Mouse (Mus musculus) large intestine, adult 2 months (tissue): ENCODE results near the gene Fndc4. TPM values are rescaled to one million over a fixed set of nuclear protein-coding genes. Genes with fewer than 3 reads are reported as not detected.

Source experiments
- DNase-seq: peaks from one replicate; pipeline ENCODE4 v3.0.0-alpha.2; 2012; ENCODE audit warnings: low read depth, low spot score
- WGBS: fragments of 180-500 bp; shearing (Covaris S2); methylation state at CpG from one replicate; pipeline ENCODE4 v1.1.7; 2018; 5-methylcytosine and 5-hydroxymethylcytosine counted together
- polyA plus RNA-seq: library from polyadenylated mRNA; depleted of rRNA; stranded (reverse); fragments of >200 nt; gene quantifications from 2 replicates; pipeline ENCODE4 v1.2.3, GENCODE M21; 2012; rRNA removed

The Fndc4 gene
- polyA plus RNA-seq, 1 experiment = 2.6 TPM

DNA sequence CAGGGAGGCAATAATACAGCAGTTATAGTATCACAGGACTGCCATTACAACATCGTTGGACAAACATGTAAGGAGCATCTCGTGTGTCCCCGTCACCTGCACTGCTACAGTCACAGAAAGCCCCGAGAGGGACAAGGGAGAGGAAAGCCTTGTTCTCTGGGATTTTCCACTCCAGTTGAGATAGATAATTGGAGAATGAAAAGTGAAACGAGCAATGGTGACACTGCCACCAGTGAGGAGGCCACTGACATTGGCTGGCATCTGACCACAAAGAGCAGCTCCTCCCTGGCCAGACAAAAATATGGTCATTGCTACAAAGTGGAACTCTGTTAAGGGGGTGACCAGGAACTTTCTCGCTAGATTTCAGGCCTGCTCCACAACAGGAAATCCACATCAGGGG is 28.2 kb downstream of the Fndc4 start:
- DNase-seq = no peak
- WGBS = 77% methylated on average over 6 of the region's 6 CpGs

DNA sequence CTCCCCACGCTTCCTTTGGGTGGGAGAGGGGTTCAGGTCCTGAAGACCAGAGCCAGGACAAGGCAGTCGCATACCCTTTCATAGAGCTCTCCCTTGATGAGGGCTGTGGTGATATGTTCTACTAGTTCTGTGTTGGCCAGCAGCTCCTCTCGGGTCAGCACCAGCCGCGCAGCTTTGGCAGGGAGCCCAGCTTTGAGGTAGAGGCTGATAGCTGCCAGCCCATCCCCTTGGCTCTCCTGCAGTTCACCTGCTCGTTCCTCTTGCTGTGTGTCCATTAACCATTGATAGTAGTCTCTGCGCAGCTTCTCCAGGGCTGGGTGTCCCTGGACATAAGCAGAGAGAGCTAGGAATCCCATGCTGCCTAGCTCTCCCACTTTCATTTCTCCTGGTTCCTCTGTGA is 29.8 kb downstream of the Fndc4 start:
- 54% methylated on average over 7 of the region's 7 CpGs for WGBS
- no peak for DNase-seq

DNA sequence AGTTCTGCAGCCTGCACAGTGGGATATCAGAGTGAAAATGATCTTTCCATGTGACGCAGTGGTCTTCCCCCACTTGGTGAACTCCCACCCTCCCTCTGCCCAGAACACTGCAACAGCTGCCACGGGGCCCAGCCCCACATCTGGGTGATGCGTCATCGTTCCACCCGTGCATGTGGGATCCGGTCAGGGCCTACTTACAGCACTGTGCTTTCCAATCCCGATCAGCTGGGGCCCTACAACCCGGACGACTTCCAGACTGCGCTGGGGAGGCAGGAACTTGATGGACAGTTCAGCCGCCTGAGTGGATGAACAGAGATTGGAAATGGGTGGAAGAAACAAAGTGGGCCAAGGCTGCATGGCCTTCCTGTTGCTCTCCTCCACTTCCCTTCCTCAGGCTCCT is 38.3 kb downstream of the Fndc4 start:
- 85% methylated on average over 11 of the region's 11 CpGs for WGBS
- DNase-seq = no peak

DNA sequence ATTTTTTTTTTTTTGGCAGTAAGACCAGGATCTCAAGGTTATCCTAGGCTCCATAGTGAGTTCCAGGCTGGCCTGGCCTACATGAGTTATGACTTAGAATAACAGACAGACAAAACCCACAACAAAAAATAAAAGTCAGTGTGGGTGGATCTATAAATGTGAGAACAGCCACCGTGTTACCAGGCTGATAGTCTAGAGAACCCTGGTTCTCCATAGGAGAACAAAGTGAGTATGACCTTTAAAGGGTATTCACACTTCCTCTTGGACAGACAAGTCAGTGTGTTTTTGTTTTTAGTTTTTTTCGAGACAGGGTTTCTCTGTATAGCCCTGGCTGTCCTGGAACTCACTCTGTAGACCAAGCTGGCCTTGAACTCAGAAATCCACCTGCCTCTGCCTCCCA is 39.9 kb downstream of the Fndc4 start:
- WGBS = 76% methylated on average over 2 of the region's 2 CpGs
- DNase-seq = no peak

DNA sequence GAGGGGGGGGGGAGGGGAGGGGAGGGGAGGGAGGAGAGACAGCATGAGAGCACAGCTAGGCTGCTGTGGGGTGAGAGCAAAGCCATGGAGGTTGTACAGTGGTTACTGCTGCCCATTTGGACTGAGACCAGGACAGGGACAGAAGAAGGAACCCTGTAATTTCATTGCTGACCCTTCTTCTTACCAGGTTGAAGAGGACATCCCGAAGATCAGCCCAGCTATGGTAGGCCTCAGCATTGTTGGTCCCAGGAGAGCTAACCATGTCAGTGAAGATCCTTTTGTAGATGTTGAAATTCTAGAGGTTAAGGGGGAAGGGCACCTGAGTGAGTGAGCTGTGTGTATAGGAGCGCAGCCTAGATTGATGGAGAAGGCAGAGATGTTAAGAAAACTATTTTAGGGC is 40.5 kb downstream of the Fndc4 start:
- WGBS = 95% methylated on average over 2 of the region's 2 CpGs
- no peak for DNase-seq

DNA sequence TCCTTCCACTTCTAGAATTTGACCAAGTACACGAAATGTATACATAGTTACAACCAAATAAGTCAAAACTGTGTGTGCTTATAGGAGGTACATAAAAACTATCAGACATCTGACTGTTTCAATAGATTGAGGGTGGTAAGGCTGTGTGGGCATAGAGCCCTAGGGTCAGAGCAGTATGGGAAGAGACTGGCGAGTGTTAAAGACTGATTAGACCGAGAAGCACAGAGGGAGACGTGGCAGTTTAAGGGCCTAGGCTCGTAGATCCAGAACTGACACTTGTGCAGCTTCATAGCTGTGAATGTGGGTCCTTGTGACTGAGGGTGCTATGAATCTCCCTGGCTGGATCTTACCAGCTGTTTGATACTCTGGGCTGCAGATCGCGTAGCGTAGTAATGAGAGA is 41.0 kb downstream of the Fndc4 start:
- DNase-seq = no peak
- WGBS = 50% methylated on average over 8 of the region's 8 CpGs

DNA sequence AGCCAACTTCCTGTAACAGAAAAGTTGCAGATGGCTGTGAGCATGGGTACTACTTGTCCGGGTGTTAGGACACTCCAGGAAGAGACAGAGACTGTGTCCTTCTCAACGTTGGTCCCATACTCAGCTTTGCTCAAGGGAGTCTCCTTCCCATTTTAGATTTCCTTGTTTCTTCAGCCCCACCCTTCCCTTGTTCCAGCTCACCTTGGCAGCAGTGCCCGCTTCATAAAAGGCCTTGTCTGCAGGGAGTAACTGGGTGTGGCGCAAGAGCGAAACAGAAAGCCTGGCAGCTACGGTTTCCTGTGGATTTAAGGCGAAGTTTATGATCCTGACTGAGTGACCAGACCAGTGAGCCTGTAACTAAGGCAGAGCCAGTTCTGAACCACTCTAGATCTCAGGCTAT is 41.4 kb downstream of the Fndc4 start:
- 26% methylated on average over 7 of the region's 7 CpGs for WGBS
- DNase-seq = peak; percentile 94

DNA sequence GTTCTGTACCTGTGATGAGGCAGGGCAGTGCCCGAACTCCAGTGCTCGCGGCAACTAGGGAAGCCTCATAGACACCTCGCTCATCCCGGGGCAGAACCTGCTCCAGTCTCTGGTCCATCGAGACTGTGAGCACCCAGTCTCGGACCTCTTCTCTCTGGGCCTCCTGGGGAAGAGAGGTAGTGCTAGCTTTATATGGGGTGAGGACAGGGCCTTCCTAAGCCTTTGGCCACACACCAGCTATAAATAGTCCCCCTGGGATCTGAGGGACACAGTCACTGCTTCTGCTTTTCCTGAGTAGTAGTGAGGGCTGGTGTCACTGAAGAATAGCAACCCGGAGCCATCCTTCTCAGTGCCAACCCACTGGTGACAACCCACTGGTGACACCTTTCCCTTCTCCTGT is 42.1 kb downstream of the Fndc4 start:
- no peak for DNase-seq
- 40% methylated on average over 8 of the region's 8 CpGs for WGBS

DNA sequence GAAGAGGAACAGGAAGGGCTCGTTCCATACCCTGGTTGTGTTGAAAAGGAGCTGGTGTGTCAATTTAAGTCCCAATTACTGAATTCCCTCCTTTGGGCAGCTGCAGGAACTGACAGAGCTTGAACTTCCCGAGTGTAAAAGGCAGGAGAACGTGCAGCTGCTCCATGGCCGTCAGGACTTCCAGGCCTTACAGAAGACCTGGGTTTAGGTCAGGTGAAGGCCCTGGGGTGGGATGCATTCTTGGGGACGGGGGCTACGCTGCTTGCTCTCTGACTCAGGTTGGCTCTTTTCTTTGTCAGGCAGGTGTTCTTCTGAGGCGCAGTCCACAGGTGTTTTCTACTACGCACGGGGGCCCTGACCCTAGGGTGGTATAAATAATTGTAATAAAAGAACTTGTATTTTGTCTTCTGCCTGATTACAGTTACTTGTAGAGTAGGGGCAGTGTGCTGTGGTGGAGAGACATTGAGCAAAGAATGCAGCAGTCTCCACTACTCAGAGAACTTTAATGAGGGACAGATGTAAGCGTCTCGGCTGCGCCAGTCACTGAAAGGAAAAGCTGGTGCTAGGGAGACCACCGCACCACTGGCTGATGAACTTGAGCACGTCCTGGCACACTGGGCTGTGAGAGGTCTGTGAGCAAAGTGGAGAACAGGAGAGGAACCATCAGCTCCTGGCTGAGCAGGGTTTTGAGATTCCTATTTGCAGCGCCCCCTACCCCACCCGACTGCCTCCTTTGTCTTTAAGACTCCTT is 42.9 kb downstream of the Fndc4 start:
- 43% methylated on average over 16 of the region's 16 CpGs for WGBS
- no peak for DNase-seq

DNA sequence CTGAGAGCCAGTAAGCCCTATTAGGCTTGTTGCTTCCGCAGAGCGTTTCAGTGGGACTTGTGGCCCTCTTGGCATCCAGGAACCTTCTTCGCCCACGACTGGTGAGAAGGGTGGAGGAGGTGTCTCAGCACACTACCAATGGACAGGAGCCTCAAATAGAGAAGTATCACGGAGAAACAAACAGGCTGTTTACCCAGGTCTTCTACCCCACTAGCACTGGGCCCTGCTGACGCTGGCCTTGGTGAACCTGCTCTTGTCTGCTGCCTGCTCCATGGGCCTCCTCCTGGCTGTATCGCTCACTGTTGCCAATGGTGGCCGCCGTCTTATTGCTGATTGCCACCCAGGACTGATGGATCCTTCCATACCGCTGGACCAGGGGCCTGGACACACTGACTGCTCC is 43.7 kb downstream of the Fndc4 start:
- 30% methylated on average over 10 of the region's 10 CpGs for WGBS

DNA sequence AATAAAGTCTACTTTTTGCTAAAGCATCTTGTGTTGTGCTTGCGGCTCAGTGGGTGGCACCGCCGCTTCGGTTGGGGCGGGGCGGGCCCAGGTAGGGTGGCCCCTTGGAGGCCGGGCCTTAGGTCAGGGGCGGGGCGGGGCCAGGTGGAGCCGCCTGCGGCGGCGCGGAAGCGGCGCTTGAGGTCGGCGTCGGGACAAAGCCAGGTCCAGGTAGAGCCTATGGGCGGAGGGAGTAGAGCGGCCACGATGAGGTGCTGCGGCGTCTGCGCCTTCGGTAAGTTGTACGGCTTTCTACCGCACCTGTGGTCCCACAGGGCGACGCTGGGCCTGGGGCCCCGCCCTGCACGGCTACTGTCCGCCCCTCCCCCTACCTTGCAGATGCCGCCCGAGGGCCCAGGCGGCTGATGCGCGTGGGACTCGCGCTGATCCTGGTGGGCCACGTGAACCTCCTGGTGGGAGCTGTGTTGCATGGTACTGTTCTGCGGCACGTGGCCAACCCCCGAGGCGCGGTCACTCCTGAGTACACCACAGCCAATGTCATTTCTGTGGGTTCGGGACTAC is 44.3 kb downstream of the Fndc4 start, which contains the start of gene Krtcap3:
Gene Krtcap3 (plus strand): TSS at position 151 of the 561 bp plus-strand sequence.
- 30% methylated on average over 47 of the region's 47 CpGs for WGBS
- DNase-seq = no peak

More for the DNA sequence above, 43.7 kb downstream of the Fndc4 start:
- DNase-seq = no peak

DNA sequence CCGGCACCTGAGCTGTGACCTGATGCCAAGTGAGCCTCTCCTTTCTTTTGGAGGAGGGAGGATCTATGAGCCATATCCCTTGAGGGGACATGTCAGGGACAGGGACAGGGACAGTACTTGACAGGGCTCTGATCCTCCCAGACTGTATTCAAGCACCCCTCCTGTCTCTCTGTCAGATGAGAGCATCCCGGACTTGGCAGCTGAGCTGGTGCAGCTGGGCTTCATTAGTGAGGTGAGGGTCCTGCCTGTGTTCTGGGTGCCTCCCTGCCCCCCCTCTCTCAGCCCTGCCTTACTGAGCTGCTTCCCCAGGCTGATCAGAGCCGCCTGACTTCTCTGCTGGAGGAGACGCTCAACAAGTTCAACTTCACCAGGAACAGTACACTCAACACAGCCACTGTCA is 45.2 kb downstream of the Fndc4 start:
- WGBS = 74% methylated on average over 4 of the region's 4 CpGs
- no peak for DNase-seq

Other genes with a start within 250 kb of the Fndc4 start
- gene Atraid, start 247.8 kb downstream of the Fndc4 start, polyA plus RNA-seq = 92.9 and 98.2 TPM in 2 replicates
- 73.4 and 107 TPM in 2 replicates for gene Slc5a6, start 247.2 kb downstream of the Fndc4 start, polyA plus RNA-seq
- 15.1 and 21.2 TPM in 2 replicates for gene Cad, start 241.3 kb downstream of the Fndc4 start, polyA plus RNA-seq
- gene Dnajc5g, start 189.8 kb downstream of the Fndc4 start, polyA plus RNA-seq = not detected in 2 replicates
- 0.14 and 0.16 TPM in 2 replicates for gene Slc30a3, start 187.8 kb downstream of the Fndc4 start, polyA plus RNA-seq
- gene Trim54, start 179.4 kb downstream of the Fndc4 start, polyA plus RNA-seq = 0.05 TPM in 1 of 2 replicates, not detected in the other
- gene Ucn, start 157.3 kb downstream of the Fndc4 start, polyA plus RNA-seq = not detected in 2 replicates
- 46.8 and 47.5 TPM in 2 replicates for gene Mpv17, start 141.8 kb downstream of the Fndc4 start, polyA plus RNA-seq
- gene Gm29609, start 116.2 kb downstream of the Fndc4 start, polyA plus RNA-seq = 0.38 and 0.71 TPM in 2 replicates
- gene Gtf3c2, start 115.9 kb downstream of the Fndc4 start, polyA plus RNA-seq = 46.9 and 53.6 TPM in 2 replicates
- gene Snx17, start 102.9 kb downstream of the Fndc4 start, polyA plus RNA-seq = 73.2 and 81.2 TPM in 2 replicates
- 51.0 and 54.4 TPM in 2 replicates for gene Eif2b4, start 102.7 kb downstream of the Fndc4 start, polyA plus RNA-seq
- gene Zfp513, start 93.8 kb downstream of the Fndc4 start, polyA plus RNA-seq = 35.0 and 46.0 TPM in 2 replicates
- 47.4 and 58.8 TPM in 2 replicates for gene Ppm1g, start 75.4 kb downstream of the Fndc4 start, polyA plus RNA-seq
- gene Nrbp1, start 55.2 kb downstream of the Fndc4 start, polyA plus RNA-seq = 143 and 149 TPM in 2 replicates
- not detected in 2 replicates for gene Gm9970, start 54.8 kb downstream of the Fndc4 start, polyA plus RNA-seq
- gene Krtcap3, start 44.4 kb downstream of the Fndc4 start, polyA plus RNA-seq = 186 and 200 TPM in 2 replicates
- 26.5 and 33.0 TPM in 2 replicates for gene Ift172, start 5.0 kb downstream of the Fndc4 start, polyA plus RNA-seq
- 0.15 and 0.26 TPM in 2 replicates for gene Gckr, start 1.4 kb upstream of the Fndc4 start, polyA plus RNA-seq
- gene Zfp512, start 156.4 kb upstream of the Fndc4 start, polyA plus RNA-seq = 7.0 and 8.8 TPM in 2 replicates
- not detected in 2 replicates for gene 4930548H24Rik, start 189.7 kb upstream of the Fndc4 start, polyA plus RNA-seq
- gene Gpn1, start 198.7 kb upstream of the Fndc4 start, polyA plus RNA-seq = 8.4 and 9.0 TPM in 2 replicates
- gene Slc4a1ap, start 230.9 kb upstream of the Fndc4 start, polyA plus RNA-seq = 9.0 and 11.8 TPM in 2 replicates
- gene Supt7l, start 231.7 kb upstream of the Fndc4 start, polyA plus RNA-seq = 9.0 and 12.2 TPM in 2 replicates